Mouse (Mus musculus): ENCODE measurements around the gene Chst3.
"Not testable (repeated sequence)": the region's sequence is repeated elsewhere in the genome, so short reads cannot be mapped to it uniquely, and the experiment has no call there.

The Chst3 gene

DNA sequence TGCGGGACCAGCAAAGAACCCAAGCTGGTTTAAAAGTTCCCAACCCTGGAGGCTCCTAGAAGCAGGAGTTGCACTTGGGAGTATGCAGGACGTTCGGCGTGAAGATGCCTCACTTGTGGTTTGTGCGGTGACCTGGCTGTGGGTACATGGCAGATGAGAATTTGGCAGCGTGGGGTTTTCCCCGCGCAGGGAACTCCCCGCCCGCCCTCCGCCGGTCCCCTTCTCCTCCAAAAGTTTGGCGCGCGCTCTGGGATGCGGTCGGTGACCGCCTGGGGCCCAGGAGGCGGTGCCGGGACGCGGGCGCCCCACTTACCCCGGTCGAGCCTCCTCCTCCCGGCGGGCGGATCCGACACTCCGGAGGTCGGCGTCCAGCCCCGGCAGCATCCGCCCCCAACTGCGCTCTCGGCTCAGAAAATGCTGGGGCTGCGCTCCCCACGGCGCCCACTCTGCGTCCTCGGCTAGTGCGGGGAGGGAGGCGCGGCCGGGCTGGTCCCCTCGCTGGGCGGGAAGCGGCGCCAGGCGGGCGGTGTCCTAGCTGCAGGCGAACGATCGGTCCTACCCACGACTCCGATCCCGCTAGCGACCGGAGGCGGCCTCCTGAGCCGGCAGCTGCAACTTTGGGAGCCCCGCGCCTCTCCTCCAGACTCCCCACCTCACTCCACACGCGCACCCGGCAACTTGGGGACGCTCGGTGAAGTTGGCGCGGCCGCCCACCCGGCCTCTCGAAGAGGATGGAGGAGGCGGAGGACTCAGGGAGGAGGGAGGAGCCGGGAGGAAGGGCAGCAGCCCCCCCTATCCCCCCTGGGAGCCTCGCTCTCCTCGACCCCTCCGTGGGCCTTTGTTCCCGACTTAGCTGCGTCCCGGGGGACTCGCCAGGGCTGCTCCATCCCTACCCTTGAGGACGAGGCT, at the start of gene Chst3:
Gene Chst3 (minus strand): TSS at position 670 of the 909 bp plus-strand sequence.
- peak; percentile 29 for DNase-seq (ENCODE audit: low spot score)

DNA sequence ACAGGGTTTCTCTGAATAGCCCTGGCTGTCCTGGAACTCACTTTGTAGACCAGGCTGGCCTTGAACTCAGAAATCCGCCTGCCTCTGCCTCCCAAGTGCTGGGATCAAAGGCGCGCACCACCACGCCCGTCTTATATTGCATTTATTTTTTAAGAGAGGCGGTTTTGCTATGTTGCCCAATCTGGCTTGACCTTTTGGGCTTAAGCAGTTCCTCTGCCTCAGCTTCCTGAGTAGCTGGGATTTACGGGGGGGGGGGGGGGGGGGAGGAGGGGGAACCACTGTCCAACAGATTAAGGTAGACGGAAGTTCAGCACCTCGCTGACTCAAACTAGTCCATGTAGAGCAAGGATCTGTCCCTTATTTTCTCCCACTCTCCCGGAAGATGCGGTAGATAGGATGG, 49.7 kb upstream of the Chst3 start:
- DNase-seq (ENCODE audit: low spot score): no peak

DNA sequence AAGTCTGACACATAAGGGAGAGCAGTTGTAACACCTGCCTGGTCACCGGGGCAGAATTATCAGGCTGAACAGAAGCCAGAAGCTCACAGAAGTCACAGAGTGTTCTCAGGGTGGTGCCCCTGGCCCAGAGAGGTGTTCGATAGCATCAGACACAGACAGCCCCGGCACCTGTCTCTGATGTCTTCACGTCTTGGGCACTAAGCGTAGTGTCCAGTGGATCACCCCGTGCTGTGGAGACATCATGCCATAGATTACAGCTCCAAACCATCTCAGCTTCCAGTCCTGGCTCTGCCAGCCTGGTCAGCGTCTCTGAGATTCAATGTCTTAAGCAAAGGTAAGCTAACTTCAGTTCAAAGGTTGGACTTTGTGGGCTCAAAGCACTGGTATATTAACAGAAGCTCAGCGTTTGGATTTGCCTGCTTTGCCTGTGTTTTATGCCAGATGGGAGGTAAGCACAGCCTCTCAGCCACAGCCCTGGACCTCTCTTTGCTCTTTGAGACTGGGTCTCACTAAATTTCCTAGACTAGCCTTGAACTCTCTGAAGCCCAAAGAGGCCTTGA, 47.9 kb upstream of the Chst3 start:
- no peak for DNase-seq (ENCODE audit: low spot score)

DNA sequence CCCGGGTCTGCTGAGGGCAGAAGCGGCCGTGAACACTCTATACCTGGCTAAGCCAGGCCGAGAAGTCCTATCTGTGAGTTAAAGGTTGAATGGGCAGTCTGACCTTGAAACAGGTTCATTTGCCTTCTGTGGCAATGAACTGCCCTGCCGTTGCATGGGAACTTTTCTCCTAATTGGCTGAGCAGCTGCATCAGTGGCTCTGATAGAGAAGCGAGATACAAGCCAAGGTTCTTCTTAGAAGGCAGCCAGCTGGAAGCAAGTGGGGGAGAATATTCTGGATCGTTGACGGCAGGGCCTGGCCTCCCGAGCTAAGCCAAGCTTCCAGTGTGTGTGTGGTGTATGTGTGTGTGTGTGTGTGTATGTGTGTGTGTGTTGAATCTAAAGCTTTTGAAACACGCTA, 46.2 kb upstream of the Chst3 start:
- DNase-seq (ENCODE audit: low spot score): no peak

DNA sequence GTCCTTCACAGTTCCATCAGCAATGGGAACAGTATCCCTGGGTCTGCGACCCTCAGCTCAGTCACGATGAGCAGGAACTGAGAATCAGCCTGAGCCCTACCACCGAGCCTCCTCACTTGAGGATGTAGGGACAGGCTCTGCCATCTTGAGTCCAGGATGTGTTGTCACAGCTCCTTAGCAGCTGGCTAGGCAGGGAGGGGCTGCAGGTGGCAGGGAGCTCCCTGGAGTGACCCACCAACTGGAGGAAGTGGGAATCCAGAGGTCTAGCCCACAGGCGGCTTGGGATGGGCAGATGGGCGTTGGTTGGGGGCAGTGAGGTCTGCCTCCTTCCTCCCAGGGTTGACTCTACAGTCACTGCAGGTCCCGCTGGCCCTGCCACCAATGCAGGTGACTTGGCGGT, 44.3 kb upstream of the Chst3 start:
- DNase-seq (ENCODE audit: low spot score): no peak

DNA sequence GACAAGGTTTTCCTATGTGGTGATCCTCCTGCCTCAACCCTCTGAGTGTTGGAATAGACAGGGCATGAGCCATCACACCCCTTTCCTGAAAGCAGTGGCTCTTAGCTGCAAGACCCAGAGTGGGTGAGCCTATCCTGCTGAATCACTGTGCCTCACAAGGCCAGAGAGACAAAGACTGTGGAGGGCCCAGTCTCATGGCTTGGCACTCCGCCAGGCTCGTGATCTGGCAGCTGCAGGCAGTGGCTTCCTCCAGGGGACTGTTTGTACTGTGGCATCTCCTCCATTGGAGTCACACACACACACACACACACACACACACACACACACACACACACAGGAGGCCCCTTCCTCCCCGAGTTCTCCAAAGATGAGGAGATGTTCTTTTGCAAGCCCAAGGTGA, 43.3 kb upstream of the Chst3 start:
- peak; percentile 59 for DNase-seq (ENCODE audit: low spot score)

DNA sequence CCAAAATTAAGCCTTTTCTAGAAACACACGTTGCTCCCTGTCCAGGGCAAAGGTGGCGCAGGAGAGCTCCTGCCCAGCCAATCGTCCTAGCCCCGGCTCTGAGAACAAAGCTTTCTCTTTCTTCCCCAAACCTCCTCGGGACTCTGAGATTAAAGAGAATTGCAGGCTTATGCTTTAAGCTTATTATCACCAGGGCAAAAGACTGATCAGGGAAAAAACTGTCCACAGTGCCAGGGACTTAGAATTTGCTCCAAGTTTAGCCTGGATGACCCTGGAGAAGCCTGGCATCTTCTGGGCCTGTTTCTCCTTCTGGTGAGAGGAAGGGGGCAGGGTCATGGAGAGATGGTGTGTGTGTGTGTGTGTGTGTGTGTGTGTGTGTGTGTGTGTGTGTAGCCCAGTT, 42.5 kb upstream of the Chst3 start:
- DNase-seq (ENCODE audit: low spot score): no peak

DNA sequence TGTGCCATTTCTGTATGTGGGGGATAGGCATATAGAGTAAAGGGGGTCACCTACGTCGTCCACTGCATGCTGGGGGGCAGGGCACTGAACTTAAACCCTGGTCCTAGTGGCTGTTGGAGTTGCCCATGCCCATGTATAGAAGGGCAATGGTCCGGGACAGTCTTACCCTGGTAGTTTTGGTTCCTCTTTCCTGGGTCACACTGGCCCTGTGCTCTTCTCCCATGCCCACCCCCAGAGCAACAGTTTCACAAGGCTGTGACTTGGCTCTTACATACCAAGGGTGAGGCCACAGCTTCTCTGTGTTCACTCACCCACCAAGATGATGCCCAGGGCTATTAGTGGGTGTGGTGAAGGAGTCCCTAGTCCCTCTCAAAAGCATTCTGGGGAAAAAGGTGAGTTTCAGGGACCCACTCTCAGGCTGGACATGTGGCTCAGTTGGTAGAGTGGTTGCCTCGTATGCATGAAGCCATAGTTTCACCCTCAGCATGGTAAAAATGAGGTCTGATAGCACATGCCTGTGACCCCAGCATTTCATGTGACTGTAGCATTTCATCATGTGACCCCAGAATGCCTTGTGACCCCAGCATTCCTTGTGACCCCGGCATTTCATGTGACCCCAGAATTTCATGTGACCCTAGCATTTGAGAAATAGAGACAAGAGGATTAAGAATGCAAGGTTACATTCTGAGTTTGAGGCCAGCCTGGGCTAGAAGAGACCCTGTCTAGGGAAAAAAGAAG, 41.7 kb upstream of the Chst3 start:
- DNase-seq (ENCODE audit: low spot score): no peak

DNA sequence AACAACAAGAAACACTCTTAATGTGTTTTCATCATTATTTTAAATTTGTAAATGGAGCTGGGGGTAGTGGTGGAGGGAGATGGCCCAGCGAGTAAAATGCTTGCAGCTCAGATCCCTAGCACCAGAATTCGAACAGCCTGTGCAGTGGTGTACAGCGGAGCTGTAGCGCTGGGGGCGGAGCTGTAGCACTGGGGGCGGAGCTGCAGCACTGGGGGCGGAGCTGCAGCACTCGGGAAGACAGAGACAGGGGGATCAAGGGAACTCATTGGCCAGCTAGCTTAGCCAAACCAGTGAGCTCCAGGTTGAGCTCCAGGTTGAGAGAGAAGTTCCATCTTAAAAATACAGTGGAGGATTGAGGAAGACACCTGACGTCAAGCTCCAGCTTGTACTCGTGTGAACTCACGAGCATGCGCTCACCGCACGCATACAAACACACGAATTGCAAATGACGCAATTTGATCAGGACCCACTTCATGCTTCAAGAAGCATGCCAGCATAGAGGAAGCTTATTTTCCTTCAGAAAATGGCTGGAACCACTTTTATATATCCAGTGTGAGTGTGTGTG, 38.3 kb upstream of the Chst3 start:
- no peak for DNase-seq (ENCODE audit: low spot score)

DNA sequence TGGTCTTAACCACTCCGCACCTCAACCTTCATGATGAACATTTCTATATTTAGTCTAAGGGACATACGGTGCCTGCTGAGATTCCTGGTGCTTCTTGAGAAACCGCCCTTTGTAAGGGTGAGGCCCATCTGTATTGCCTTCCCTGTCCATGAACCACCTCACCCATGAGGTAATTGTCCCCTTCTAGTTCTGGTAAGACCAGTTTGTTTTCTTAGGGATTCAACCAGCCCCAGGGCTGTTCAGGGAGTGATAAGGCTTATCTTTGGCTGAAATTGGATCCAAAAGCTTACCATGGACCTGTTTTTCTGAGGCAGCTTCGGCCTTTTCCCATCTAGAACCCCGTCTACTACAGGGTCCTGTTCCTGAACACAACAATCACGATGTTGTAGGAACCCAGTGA, 37.0 kb upstream of the Chst3 start:
- no peak for DNase-seq (ENCODE audit: low spot score)

DNA sequence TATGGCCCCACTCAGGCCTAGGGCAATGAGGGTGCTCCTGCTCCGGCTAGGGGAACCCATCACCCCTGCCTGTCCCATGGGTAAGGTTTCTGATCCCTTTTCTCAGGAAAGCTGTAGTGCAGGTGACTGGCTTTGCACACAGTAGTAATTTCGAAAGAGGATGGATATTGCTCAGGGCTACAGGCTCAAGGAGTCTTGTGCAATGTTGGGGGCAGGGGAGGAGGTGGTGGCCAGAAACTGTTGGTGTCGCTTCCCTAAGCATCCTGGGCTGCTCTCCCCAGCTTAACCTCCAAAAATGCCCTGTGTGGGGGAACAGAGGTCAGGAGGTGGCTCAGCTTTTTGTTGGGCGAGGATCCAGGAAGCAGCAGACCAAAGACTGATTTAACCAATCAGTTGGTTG, 33.5 kb upstream of the Chst3 start:
- no peak for DNase-seq (ENCODE audit: low spot score)

DNA sequence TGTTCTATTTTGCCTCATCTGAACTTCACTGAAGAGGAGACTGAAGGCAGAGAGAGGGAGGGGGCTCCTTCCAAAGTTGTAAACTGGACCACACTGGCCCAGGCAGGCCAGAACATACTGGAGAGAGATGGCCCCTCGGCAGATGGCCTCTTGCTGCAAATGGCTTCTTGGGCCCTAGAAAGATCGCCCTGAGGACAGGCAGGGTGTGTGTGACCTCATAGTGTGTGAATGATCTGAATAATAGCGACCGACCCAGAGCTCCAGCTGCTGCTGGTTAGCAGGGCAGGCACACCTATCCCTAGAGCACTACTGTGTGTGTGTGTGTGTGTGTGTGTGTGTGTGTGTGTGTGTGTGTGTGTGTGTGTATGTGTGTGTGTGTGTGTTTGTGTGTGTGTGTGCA, 33.1 kb upstream of the Chst3 start:
- no peak for DNase-seq (ENCODE audit: low spot score)

DNA sequence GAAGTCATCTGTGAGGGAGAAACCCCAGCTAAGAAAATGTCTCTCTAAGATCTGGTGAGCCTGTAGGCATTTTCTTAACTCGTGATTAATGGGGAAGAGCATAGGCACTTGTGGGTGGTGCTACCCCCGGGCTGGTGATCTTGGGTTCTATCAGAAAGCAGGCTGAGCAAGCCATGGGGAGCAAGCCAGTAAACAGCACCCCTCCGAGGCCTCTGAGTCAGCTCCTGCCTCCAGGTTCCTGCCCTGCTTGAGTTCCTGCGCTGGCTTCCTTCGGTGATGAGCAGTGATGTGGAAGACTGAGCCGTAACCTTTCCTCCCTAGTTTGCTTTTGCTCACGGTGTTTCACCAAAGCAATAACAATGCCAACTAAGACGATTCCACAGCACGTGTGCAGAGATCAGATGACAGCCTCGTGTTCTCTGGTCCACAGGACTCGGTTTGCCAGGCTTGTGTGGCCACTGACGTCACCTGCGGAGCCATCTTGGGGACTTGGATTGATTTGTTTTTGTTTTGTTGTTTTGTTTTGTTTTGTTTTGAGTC, 31.4 kb upstream of the Chst3 start:
- no peak for DNase-seq (ENCODE audit: low spot score)

DNA sequence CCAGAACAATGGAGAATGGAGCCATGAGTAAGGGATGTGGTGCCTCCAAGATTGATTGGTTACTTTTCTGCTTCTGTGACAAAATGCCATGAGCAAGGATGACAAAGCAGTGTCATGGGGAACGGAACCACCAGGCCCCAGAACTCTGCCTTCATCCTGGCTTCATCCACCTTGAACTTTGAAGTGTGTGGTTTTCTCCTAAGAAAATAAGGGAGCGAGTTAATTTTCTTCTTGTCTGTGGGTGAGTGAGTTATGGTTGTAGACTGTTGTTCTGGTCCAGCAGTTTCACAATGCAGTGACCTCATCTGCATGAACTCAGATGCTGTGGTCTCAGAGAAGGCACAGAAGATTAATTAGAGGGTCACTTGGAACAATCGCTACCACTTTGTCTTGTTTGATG, 29.3 kb upstream of the Chst3 start:
- DNase-seq (ENCODE audit: low spot score): not testable (repeated sequence)

DNA sequence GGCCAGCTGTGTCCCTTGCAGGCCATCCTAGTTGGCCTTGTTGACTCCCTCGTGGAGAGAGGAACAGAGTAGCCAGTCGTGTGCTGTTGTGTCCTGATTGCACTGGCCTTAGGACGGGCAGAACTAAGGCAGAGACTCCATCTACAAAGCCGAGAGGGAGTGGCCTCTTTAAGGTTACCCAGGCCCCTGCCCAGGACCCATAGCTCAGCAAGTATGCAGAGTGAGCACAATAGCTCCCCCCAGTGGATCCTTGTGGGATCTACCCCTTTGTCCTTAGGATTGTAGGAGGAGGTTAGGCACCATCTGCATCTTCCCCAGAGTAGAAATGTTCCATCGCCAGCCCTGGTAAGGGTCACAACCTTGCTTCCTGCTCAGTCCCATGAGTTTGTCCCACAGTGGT, 27.5 kb upstream of the Chst3 start:
- peak; percentile 56 for DNase-seq (ENCODE audit: low spot score)

DNA sequence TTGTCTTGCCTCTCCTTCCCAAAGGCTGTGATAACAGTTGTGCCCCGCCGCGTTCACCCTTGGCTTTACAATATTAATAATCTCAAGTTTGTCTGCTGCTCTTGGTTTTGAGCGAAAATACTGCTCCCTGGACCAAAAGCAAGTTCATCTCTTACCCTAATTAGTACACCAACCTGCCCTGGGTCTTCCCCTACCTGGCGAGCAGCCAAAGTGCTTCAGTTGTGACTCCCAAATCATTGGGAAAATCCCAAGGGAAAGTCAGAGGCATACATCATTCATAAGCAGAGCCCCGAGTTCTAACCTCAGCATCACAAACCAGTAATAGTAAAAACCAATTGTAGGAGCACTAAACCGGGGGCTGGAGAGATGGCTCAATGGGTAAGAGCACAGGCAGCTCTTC, 26.6 kb upstream of the Chst3 start:
- DNase-seq (ENCODE audit: low spot score): no peak

DNA sequence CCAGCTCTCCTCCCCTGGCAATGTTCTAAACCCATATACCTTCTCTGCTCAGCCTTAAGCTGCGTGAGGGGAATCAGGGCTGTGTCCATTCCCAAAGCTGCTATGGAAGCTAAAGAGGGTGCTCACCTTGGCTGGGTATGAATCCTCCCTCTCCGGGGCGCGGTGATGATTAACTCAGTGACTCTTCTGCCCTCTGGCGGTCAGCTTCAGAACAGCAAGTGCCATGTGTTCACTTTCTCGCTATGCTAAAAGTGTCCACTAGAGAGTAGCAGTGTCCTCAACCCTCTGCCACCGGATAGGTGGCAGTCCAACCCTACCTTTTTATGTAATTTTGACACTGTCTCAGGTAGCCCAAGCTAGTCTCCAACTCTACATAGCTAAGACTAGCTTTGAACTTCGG, 26.0 kb upstream of the Chst3 start:
- peak; percentile 84 for DNase-seq (ENCODE audit: low spot score)

DNA sequence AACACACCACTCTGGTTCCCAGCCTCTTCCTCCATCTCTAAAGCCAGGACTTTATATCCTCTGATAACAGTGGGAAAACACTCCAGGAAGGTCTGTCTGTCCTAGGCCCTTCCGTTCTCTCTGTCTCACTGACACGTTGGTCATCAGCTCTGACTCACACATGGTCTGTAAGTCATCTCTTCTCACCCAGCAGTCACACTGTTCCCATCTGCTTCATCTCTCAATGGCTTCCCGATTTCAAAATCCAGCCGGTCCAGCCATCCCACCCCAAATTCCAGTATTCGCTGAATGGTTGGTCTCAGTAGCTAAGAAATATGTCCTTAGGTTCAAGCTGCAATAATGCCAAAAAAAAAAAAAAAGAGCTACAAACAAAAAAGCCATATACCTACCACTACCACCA, 24.9 kb upstream of the Chst3 start:
- no peak for DNase-seq (ENCODE audit: low spot score)

DNA sequence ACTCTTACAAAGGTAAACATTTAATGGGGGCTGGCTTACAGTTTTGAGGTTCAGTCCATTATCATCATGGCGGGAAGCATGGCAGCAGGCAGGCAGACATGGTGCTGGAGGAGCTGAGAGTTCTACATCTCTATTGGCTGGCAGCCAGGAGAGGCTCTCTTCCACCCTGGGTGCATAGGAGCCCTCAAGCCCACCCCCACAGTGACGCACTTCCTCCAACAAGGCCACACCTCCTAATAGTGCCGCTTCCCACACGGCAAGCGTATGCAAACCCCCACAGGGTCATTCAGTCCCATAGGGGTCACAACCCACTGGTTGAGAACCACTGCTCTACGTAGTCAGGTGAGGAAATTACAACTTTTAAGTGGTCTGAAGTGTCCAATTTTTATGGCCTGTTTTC, 21.4 kb upstream of the Chst3 start:
- no peak for DNase-seq (ENCODE audit: low spot score)

DNA sequence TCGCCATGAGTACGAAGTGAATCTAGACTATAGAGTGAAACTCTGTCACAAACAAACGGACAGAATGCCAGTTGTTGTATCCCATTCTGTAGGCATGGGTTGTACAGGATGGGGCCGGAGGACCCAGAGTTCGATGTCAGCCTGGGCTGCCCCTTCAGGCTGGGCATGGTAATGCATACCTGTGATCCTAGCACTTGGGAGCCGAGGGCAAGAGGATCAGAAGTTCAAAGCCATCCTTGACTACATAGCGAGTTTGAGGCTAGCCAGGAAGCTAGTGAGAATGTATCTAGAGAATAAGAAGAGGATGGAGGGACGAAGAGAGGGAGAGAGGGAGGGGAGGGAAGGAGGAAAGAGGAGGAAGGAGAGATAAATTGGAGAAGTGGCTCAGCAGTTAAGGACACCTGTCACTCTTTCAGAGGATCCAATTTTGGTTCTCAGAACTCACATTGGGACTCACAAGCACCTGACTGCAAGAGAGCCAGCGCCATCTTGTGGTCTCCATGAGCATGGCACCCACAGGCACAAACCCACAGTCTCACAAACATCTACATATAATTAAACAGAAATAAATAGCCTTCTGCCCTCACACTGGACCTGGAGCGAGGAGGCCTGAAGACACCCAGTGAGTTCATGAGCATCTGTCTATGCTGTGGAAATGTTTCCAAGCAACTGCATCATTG, 18.6 kb upstream of the Chst3 start:
- DNase-seq (ENCODE audit: low spot score): no peak

DNA sequence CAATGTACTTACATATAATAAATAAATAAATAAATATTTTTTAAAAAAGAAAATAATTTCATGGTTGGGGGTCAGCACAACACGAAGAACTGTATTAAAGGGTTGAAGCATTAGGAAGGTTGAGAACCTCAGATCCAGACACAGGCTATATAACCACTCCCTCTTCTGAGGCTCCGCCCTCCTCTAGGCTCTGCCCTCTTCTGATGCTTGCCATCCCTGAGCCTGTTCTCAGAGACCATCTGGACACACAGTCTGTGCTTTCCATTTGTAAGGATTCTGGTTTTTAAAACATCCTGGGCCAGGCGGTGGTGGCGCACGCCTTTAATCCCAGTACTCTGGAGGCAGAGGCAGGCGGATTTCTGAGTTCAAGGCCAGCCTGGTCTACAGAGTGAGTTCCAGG, 16.8 kb upstream of the Chst3 start:
- not testable (repeated sequence) for DNase-seq (ENCODE audit: low spot score)

DNA sequence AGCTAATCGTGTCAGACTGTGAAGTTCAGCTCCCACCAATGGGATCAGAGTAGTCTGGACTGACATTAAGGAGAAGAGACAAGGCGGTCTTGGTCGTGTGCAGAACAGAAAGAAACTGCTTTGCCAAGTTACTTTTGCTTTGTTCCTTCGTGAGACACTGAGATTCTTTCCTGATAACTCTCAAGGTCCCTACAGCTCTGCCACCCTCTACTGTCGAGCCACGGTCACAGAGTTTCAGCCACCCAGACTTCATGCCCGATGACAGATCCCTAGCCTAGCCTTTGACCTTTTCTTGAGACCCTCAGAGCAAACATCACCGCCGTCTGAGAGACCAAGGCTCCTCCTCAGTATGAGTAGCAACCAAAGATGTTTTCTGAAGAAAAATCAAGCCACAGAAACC, 14.9 kb upstream of the Chst3 start:
- DNase-seq (ENCODE audit: low spot score): no peak
